Mouse (Mus musculus) gastrocnemius, postnatal 36 days (tissue): ENCODE data around the gene Pigp. TPM values are rescaled to one million over a fixed set of nuclear protein-coding genes. Genes with fewer than 3 reads are reported as not detected.

ENCODE experiments used
- DNase-seq, 2 experiments: peaks; one replicate each; pipeline ENCODE4 v3.0.0; 2022
- intact Hi-C: fragments of 180-260 bp; cut with DNase I; formaldehyde crosslinking; loops from one replicate; pipeline ENCODE4 v1.15.1; 2025
- long read RNA-seq, 2 experiments: library from polyadenylated mRNA; stranded (forward); transcript quantifications; one replicate each; pipeline ENCODE4 v2.0.0; 2021
- total RNA-seq, 2 experiments: library from RNA; stranded (reverse); gene quantifications; 2 replicates each; pipeline ENCODE4 v1.2.3; 2021

The Pigp gene
- 100 to 1,000 TPM; 104 to 134 TPM for total RNA-seq
- long read RNA-seq, experiment 1, transcript Pigp-203 (5 exons, 966 nt): minor isoform, 10 of 160 reads
- long read RNA-seq, experiment 1, transcript Pigp-202 (5 exons, 745 nt): major isoform, 132 of 160 reads
- long read RNA-seq, experiment 1, partial matches to known transcripts: 0 of 160 reads
- long read RNA-seq, experiment 1, other reads (novel, unspliced or antisense): 12 of 160 reads
- long read RNA-seq, experiment 2, transcript Pigp-208 (5 exons, 548 nt): minor isoform, 5 of 261 reads
- long read RNA-seq, experiment 2, transcript Pigp-203 (5 exons, 966 nt): minor isoform, 13 of 261 reads
- long read RNA-seq, experiment 2, transcript Pigp-202 (5 exons, 745 nt): major isoform, 208 of 261 reads
- long read RNA-seq, experiment 2, partial matches to known transcripts: 0 of 261 reads
- long read RNA-seq, experiment 2, other reads (novel, unspliced or antisense): 26 of 261 reads

DNA sequence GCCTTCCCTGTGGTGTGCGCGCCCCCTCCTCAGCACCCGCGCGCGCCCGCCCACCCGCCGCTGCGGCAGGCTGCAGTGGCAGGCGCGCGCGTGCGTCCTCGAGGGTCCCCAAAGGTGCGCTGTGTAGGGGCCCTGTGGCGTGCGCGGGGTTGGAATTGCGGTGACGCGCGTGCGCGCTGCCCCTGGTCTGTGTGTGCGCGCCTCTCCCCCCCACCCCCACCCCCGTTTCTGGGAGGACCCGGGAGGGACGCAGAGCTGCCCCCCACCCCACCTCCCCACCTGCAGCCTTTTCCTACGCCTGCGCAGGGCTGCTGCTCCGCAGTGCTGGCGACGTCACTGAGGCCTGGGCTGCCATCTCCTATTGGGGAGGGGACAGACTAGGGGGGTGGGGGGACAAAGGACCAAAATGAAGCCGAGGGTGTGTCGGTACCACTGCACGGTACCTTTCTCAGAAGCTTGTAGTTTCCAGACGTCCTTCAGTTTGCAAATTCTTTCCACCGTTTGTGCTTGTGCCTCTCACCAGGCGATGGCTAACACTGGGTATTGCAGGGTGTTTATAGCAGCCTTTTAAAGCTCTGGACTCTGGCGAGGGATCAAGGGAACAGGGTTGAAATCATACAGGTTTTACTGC, at the start of gene Pigp:
TSS of gene Pigp (minus strand) at position 542 of the 631 bp plus-strand sequence.
- peak; percentile 25 to 42 for DNase-seq
- intact Hi-C loops: no loop called here

GRCm38 (mm10) chr16:94420498-94420897, 48.9 kb upstream of the Pigp start:
- intact Hi-C loops: no loop called here
- no peak for DNase-seq

- intact Hi-C loops: no loop called here
- no peak for DNase-seq
Observed at GRCm38 (mm10) chr16:94414151-94414550, 42.5 kb upstream of the Pigp start.

GRCm38 (mm10) chr16:94412760-94413159, 41.1 kb upstream of the Pigp start:
- DNase-seq: no peak
- intact Hi-C loops: no loop called here

DNA sequence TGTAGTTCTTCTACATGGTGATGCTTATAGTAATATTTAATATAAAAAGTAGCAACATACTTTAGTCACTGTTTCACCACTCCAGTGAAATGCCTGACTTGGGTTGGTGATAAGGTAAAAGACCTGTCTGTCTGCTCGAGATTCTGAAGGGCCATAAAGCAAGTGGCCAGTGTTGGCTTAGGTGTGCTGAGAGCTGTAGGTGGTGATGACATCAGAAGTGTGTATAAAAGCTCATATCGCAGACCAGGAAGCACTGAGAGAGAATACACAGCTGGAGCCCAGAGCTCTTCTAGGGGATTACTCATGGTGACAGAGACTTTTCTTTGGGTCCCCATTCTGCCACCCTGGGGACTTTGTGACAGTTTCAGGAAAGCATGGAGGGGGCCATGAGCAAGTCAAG, 40.6 kb upstream of the Pigp start:
- intact Hi-C loops: no loop called here

DNA sequence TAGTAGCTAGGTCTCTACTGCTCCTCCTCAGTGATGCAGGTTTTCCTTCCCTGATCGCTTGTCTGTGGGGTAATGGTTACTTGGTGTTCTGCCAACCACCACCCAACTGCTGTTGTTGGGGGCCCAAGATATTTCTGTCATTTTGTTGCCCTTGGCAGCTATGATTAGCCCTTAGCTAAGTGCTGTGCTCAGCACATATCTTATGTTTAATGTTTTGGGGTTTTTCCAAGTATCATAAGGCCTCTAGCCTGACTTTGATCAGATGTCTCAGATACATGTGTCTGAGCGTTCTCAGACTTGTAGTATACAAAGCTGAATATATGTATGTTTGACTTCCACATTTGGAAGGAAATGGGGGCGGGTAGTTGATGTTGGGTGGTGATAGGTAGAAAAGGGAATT, 39.6 kb upstream of the Pigp start:
- intact Hi-C loops: no loop called here
- DNase-seq: no peak

More for the DNA sequence above, 40.6 kb upstream of the Pigp start:
- no peak for DNase-seq

GRCm38 (mm10) chr16:94402185-94402584, 30.5 kb upstream of the Pigp start:
- intact Hi-C loops: no loop called here
- DNase-seq: no peak

DNA sequence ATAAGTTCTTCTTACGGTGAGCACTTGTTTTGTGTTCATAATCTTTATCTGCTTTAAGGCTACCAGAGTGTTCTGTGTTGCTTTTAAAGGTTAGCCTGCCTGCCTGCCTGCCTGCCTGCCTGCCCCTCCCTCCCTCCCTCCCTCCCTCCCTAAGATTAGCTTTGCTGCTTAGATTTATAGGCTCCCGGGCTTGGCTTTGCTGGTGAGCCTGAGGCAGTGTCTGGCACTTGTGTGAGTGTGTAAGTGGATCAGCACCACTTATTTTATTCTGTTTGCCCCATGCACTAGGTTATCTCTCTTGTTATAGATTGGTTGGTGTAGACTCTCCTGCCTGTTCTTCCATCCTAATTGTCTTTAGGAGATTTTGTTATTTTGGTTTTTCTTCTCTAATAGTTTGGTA, 30.0 kb upstream of the Pigp start:
- intact Hi-C loops: no loop called here
- no peak for DNase-seq

- intact Hi-C loops: no loop called here
- no peak for DNase-seq
Observed at GRCm38 (mm10) chr16:94399141-94399540, 27.5 kb upstream of the Pigp start.

GRCm38 (mm10) chr16:94396641-94397040, 25.0 kb upstream of the Pigp start:
- intact Hi-C loops: no loop called here
- DNase-seq: no peak

- no peak for DNase-seq
- intact Hi-C loops: no loop called here
Observed at GRCm38 (mm10) chr16:94395051-94395450, 23.4 kb upstream of the Pigp start.

GRCm38 (mm10) chr16:94392299-94392698, 20.7 kb upstream of the Pigp start:
- DNase-seq: no peak
- intact Hi-C loops: no loop called here

DNA sequence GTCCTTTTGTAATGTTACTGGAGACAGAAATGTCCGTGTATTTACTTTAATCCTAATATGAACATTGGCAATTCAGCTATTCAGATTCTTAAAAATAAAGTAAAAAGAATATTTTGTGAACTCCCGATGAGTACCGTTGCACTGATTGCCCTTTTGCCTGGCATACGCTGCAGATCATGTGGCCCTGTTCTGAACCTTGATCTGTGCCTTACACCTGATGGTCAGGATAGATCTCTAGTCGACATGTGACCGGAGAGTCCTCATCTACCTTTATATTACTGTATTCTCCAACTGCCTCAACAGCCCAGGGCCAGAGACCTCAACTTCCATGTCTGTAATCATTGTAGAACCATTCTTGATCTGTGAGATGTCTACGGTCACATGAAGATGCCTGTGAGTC, 16.0 kb upstream of the Pigp start:
- intact Hi-C loops: no loop called here
- DNase-seq: no peak

GRCm38 (mm10) chr16:94383277-94383676, 11.6 kb upstream of the Pigp start:
- intact Hi-C loops: no loop called here
- DNase-seq: no peak

GRCm38 (mm10) chr16:94379386-94379785, 7.7 kb upstream of the Pigp start:
- intact Hi-C loops: no loop called here
- DNase-seq: no peak

DNA sequence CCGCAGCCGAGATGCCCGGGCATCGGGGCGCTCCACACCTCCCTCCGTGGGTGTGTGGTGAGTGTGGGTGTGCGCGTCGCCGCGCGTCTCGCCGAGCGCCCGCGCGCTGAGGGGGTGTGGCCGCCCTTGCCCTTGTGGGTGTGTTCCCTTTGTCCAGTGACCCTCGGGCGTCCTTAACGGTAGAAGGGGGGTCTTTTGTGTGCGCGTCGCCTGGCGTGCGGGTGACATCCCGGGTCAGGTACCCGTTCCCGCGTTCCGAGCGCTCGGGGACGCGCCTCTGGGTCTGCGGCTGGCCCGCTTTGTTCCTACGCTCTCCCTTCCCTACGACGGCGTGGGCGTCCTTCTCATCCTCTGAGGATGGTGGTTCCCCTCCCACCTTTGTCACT, 734 bp downstream of the Pigp start:
- intact Hi-C loops: no loop called here
- peak; percentile 35 to 73 for DNase-seq

DNA sequence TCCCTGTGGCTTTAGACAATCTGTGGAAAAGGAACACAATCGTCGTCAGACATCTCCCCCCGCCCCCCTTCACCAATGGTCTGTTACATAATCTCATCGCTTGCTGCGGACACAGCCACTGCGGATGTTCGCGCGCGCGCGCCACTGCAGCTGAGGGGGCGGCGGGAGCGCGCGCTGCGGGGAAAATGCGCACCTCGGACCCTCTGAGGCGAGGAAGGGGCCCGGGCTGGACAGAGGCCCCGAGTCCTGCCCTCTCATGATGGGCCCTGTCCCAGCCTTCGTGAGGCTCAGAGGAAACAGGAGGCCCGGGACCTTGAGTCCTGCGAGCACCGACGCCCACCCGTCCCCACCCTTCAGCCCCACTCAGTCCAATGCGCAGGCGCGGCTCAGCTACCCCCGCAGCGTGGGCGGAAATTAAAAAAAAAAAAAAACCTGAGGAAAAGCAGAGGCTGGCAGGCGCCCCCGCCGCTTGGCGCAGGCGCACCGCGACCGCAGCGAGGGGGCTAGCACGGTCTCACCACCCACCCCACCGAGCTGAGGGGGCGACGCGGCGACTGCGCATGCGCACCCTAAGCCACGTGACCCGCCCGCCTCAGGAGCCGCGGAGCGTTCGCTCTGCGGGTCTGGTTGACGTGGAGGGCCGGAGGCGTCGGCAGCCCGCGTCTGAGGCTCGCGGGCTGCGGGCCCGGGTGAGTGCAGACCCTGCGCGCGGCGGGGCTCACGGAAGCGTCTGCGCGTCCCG, 1.3 kb downstream of the Pigp start, which contains the start of gene Ttc3:
TSS of gene Ttc3 (plus strand) at position 446 of the 742 bp plus-strand sequence.
- intact Hi-C loops: no loop called here
- DNase-seq: peak; percentile 87 to 90

DNA sequence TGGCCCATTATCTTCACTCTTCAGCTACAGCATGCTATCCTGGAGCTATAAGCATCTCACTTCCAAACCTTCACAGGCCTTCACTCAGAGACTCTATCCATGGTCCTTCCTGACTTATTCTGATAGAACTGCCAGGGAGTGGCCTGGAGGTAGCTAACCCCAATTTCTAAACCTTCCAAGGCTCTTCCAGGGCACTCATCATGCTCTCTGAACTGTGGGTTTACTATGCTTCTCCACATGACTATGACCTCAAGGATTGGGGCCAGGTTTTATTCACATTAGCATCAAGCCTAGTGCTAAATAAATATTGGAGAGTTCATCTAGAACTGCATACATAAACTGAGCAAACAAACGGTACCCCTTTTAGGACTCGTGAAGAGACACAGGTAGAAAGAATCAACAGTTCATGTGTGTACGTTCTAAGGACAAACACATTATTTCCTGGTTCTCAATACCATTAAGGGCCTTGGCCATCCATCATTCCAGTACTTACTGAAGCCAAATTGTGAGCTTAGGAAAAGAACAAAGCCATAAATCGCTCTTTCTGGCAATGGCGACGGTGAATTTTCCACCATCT, 2.0 kb downstream of the Pigp start:
- DNase-seq: no peak
- intact Hi-C loops: loop anchor here (5.0 kb wide), 1 partner anchor 52 kb away; no protein-coding TSS in a partner anchor

DNA sequence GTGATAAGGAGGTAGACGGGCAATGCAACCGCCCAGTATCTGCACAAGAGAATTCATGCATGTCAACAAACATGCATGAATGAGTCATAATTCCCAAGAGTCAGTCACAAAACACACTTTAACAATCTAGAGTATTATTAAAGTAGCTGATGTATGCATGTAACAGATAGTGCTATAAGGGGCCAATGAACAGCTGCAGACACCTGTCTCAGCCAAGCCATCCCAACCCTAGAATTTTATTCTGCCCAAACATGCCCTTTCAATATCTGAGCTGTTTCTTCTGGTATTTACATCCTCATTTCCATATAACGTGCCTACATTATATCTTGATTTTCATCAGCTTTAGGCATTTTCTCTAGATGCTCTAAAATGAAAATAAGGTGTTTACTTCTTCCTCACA, 6.2 kb downstream of the Pigp start:
- no peak for DNase-seq
- intact Hi-C loops: loop anchor here (5.0 kb wide), 1 partner anchor 48 kb away; no protein-coding TSS in a partner anchor

- no peak for DNase-seq
- intact Hi-C loops: no loop called here
Observed at GRCm38 (mm10) chr16:94363814-94364213, 7.8 kb downstream of the Pigp start.
